In the genomic region with DNA sequence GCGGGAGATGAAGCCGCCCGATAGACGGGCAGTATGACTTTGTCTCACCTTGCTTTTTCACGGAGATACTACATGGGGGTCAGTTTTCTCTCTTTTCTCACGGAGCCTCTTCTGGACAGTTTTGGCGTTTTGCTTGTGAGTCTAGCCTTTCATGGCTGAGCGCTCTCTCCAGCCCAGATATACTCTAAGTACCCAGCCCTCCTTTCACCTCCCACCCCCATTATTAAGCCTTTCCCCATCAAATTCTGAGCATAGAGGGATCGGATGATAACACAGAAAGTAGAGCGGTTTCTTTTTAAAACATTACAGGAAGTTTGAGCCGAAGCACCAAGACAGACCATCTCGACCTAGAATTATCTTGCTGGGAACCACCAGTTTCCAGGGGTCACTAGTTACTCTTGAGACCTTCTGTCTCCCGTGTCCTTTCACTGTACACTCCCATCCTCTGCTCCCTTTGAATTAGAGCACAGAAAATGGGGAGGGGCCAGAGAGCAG, we compare ENCODE assay signal across 8 mouse cellular contexts. TPM values are rescaled to one million over a fixed set of nuclear protein-coding genes. Genes with fewer than 3 reads are reported as not detected.
DNase-seq lines count a peak whose midpoint lies in the region; ATAC-seq and TF ChIP-seq lines count a peak whose summit lies in the region.

No protein-coding gene starts in this region.

- H3K27me3 ChIP-seq in kidney, postnatal 0 days (ENCODE audit: insufficient read depth, low read length) = no peaks in the 10 kb centered on the region
- no peaks in the 10 kb centered on the region for H3K27me3 ChIP-seq in hindbrain, embryonic 16.5 days (replicated peaks; ENCODE audit: control insufficient read depth, insufficient read depth, low read length)
- no peaks in the 10 kb centered on the region for H3K27me3 ChIP-seq in midbrain, embryonic 16.5 days (ENCODE audit: control insufficient read depth, insufficient read depth, low read depth, low read length)

- 0 out of 2 replicates have a peak, but pooled peaks have one; percentile 0 for ATAC-seq in kidney, postnatal 0 days (replicated peaks; ENCODE audit: low FRiP score, low read depth)
- peak; percentile 15 for ATAC-seq in hindbrain, embryonic 16.5 days
- peak; percentile 16 for ATAC-seq in midbrain, embryonic 16.5 days
- no peak for ATAC-seq in granulocyte monocyte progenitor cell, adult 5-6 weeks (replicated peaks; ENCODE audit: poor library complexity, severe bottlenecking)

- H3K36me3 ChIP-seq in kidney, postnatal 0 days (ENCODE audit: insufficient read depth, low read length) = no peaks in the 10 kb centered on the region
- H3K36me3 ChIP-seq in hindbrain, embryonic 16.5 days (ENCODE audit: control insufficient read depth, insufficient read depth, low read length) = no peaks in the 10 kb centered on the region
- H3K36me3 ChIP-seq in midbrain, embryonic 16.5 days (ENCODE audit: control insufficient read depth, insufficient read depth, low read length) = no peaks in the 10 kb centered on the region

- H3K9me3 ChIP-seq in kidney, postnatal 0 days (replicated peaks; ENCODE audit: low read length) = no peaks in the 10 kb centered on the region
- H3K9me3 ChIP-seq in hindbrain, embryonic 16.5 days (ENCODE audit: control insufficient read depth, low read length) = no peaks in the 10 kb centered on the region
- H3K9me3 ChIP-seq in midbrain, embryonic 16.5 days (replicated peaks; ENCODE audit: control insufficient read depth, low read length, poor library complexity, severe bottlenecking) = no peaks in the 10 kb centered on the region

- peak; percentile 50 for DNase-seq in kidney, postnatal 0 days (ENCODE audit: low spot score)
- DNase-seq in kidney, adult 9 months = no peak
- peak; percentile 25 for DNase-seq in embryo, embryonic 11 days
- DNase-seq in urinary bladder, adult 2 months (ENCODE audit: low spot score) = no peak
- DNase-seq in ovary, adult 18-20 months (ENCODE audit: low spot score) = no peak

- H3K9ac ChIP-seq in kidney, postnatal 0 days (ENCODE audit: low read depth, low read length) = peak overlapping the region; percentile 80
- H3K9ac ChIP-seq in hindbrain, embryonic 16.5 days (ENCODE audit: low read depth, low read length) = peak overlapping the region; percentile 84
- peak overlapping the region; percentile 85 for H3K9ac ChIP-seq in midbrain, embryonic 16.5 days (ENCODE audit: low read depth, low read length)

- WGBS in kidney, postnatal 0 days = 3% methylated on average over 13 of the region's 13 CpGs
- WGBS in hindbrain, embryonic 16.5 days = 3% methylated on average over 13 of the region's 13 CpGs
- 2% methylated on average over 13 of the region's 13 CpGs for WGBS in midbrain, embryonic 16.5 days

- peak overlapping the region; percentile 91 for H3K27ac ChIP-seq in kidney, postnatal 0 days
- no peak overlapping the region; the same call in 1 of the 2 replicates for H3K27ac ChIP-seq in hindbrain, embryonic 16.5 days (ENCODE audit: low read depth, low read length)
- H3K27ac ChIP-seq in midbrain, embryonic 16.5 days (ENCODE audit: low read length) = peak overlapping the region; percentile 77

- no peak for TF ChIP-seq CTCF in kidney, postnatal 0 days (IDR thresholded peaks at IDR 0.05; ENCODE audit: low read depth)

- H3K4me2 ChIP-seq in kidney, postnatal 0 days (ENCODE audit: low read length) = peak overlapping the region; percentile 82
- H3K4me2 ChIP-seq in hindbrain, embryonic 16.5 days (ENCODE audit: low read length) = peak overlapping the region; percentile 92
- peak overlapping the region; percentile 84 for H3K4me2 ChIP-seq in midbrain, embryonic 16.5 days (ENCODE audit: low read length)

- H3K4me1 ChIP-seq in kidney, postnatal 0 days (replicated peaks; ENCODE audit: insufficient read depth, low read length) = no peaks in the 10 kb centered on the region
- no peaks in the 10 kb centered on the region; the same call in none of the 2 replicates for H3K4me1 ChIP-seq in hindbrain, embryonic 16.5 days (ENCODE audit: control insufficient read depth, insufficient read depth, low read depth, low read length)
- peaks cover 16% of the 10 kb centered on the region for H3K4me1 ChIP-seq in midbrain, embryonic 16.5 days (ENCODE audit: control insufficient read depth, insufficient read depth, low read length)

- peak overlapping the region; percentile 81 for H3K4me3 ChIP-seq in kidney, postnatal 0 days (replicated peaks; ENCODE audit: low read depth, low read length)
- peak overlapping the region; percentile 86 for H3K4me3 ChIP-seq in hindbrain, embryonic 16.5 days (ENCODE audit: low read length)
- H3K4me3 ChIP-seq in midbrain, embryonic 16.5 days (ENCODE audit: low read depth, low read length) = peak overlapping the region; percentile 83

RNA-seq across cellular contexts. Expression of gene Pde5a, which starts 2.0 kb away (rescaled TPM):
- 3.1 and 3.7 TPM in 2 replicates for polyA plus RNA-seq in kidney, postnatal 0 days (2015; fragmentation: Nextera tagmentation; extraction: Ambion mirVana)
- polyA plus RNA-seq in hindbrain, embryonic 16.5 days (2015; fragmentation: Nextera tagmentation; extraction: Ambion mirVana) = 1.7 and 2.2 TPM in 2 replicates
- polyA plus RNA-seq in midbrain, embryonic 16.5 days (2015; fragmentation: Nextera tagmentation; extraction: Ambion mirVana) = 1.6 and 1.7 TPM in 2 replicates
- total RNA-seq in granulocyte monocyte progenitor cell, adult 5-6 weeks (2014; fragmentation: Nextera tagmentation) = 0.95 and 1.4 TPM in 2 replicates
- total RNA-seq in granulocyte monocyte progenitor cell, adult 5-6 weeks (2017) = 1.2 and 1.3 TPM in 2 replicates
- polyA plus RNA-seq in urinary bladder, adult 2 months (2012; rRNA removed) = 115 and 175 TPM in 2 replicates

Comparison
In these comparisons a context has a peak if more than half of its experiments do, and no peak if none do; other contexts are left out.
1. DNase-seq: peak in kidney, postnatal 0 days (single experiment) and embryo, embryonic 11 days (single experiment); none in kidney, adult 9 months (single experiment), urinary bladder, adult 2 months (single experiment) and ovary, adult 18-20 months (single experiment).
2. RNA of gene Pde5a, which starts 2.0 kb away (polyA plus RNA-seq): 115 to 175 TPM in urinary bladder, adult 2 months; 3.1 to 3.7 TPM in kidney, postnatal 0 days, 1.7 to 2.2 TPM in hindbrain, embryonic 16.5 days and 1.6 to 1.7 TPM in midbrain, embryonic 16.5 days; every median in the first group is over 10 times any median in the second.
3. Peak in every context shown above with its lines, with median percentiles within 50 percentile points of each other: H3K4me2 ChIP-seq, H3K4me3 ChIP-seq and H3K9ac ChIP-seq.